Mouse (Mus musculus): Measurements from ENCODE around the gene Atp1a2. TPM values are rescaled to one million over a fixed set of nuclear protein-coding genes. Genes with fewer than 3 reads are reported as not detected.

Gene Atp1a2
- polyA plus RNA-seq, 1 experiment from 2014 or later: 23.4 TPM

GRCm38 (mm10) chr1:172323801-172324359 lies 26.0 kb upstream of the Atp1a2 start:
- no peak overlapping the region for H3K9ac ChIP-seq
- no peak overlapping the region for H3K4me3 ChIP-seq
- H3K27me3 ChIP-seq (replicated peaks): peaks cover 85% of the 10 kb centered on the region
- ATAC-seq (ENCODE audit: insufficient number of reproducible peaks, low FRiP score): no peak
- 42% methylated on average over 6 of the region's 6 CpGs for WGBS
- H3K4me1 ChIP-seq (replicated peaks): peaks cover 10% of the 10 kb centered on the region
- H3K36me3 ChIP-seq: peaks cover 8% of the 10 kb centered on the region; the same call in 1 of the 2 replicates
- no peaks in the 10 kb centered on the region for H3K9me3 ChIP-seq (replicated peaks)
- no peak overlapping the region for H3K4me2 ChIP-seq
- no peak overlapping the region for H3K27ac ChIP-seq (ENCODE audit: poor library complexity, severe bottlenecking)

DNA sequence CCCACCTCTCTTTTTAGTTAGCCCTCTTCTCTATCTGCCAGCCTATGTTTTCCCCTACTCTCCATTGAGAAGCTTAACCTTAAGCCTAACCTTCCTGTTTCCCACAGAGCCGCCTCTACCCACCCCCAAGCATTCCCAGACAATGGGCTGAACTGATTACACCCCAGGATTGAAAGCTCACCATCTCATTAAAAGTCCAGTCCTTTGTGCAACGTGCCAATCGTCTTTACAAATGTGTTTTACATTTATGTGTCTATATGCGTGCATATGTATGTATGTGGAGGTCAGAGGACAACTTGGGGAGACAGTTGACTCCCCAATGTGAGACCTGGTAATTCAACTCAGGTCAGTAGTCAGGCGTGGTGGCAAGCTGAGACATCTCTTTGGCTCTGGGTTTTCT lies 25.4 kb upstream of the Atp1a2 start:
- Histone ChIP-seq H3K27ac (ENCODE audit: poor library complexity, severe bottlenecking) (no peak overlapping the region), H3K36me3 (peaks cover 13% of the 10 kb centered on the region; the same call in 1 of the 2 replicates), H3K4me3 (no peak overlapping the region), H3K9me3 (replicated peaks) (no peaks in the 10 kb centered on the region), H3K4me1 (replicated peaks) (peaks cover 10% of the 10 kb centered on the region), H3K9ac (no peak overlapping the region), H3K4me2 (no peak overlapping the region), H3K27me3 (replicated peaks) (peaks cover 84% of the 10 kb centered on the region)
- 40% methylated on average over 5 of the region's 5 CpGs for WGBS
- ATAC-seq (ENCODE audit: insufficient number of reproducible peaks, low FRiP score): no peak

GRCm38 (mm10) chr1:172322725-172323124 lies 24.9 kb upstream of the Atp1a2 start:
- no peak overlapping the region for H3K4me3 ChIP-seq
- no peak overlapping the region for H3K27ac ChIP-seq (ENCODE audit: poor library complexity, severe bottlenecking)
- H3K36me3 ChIP-seq: peaks cover 18% of the 10 kb centered on the region
- no peaks in the 10 kb centered on the region for H3K9me3 ChIP-seq (replicated peaks)
- 45% methylated on average over 13 of the region's 13 CpGs for WGBS
- peaks cover 10% of the 10 kb centered on the region for H3K4me1 ChIP-seq (replicated peaks)
- peaks cover 84% of the 10 kb centered on the region for H3K27me3 ChIP-seq (replicated peaks)
- H3K9ac ChIP-seq: 0 out of 2 replicates have a peak overlapping the region, but pooled peaks have one; percentile 8
- ATAC-seq (ENCODE audit: insufficient number of reproducible peaks, low FRiP score): no peak
- H3K4me2 ChIP-seq: no peak overlapping the region

- H3K9ac ChIP-seq: no peak overlapping the region
- 53% methylated on average over 5 of the region's 5 CpGs for WGBS
- H3K27me3 ChIP-seq (replicated peaks): peaks cover 70% of the 10 kb centered on the region
- no peak overlapping the region for H3K4me2 ChIP-seq
- H3K36me3 ChIP-seq: peaks cover 18% of the 10 kb centered on the region
- ATAC-seq (ENCODE audit: insufficient number of reproducible peaks, low FRiP score): no peak
- H3K4me1 ChIP-seq (replicated peaks): peaks cover 7% of the 10 kb centered on the region
- no peak overlapping the region for H3K4me3 ChIP-seq
- H3K9me3 ChIP-seq (replicated peaks): no peaks in the 10 kb centered on the region
- H3K27ac ChIP-seq (ENCODE audit: poor library complexity, severe bottlenecking): no peak overlapping the region
Measured at GRCm38 (mm10) chr1:172319921-172320411, 22.1 kb upstream of the Atp1a2 start.

GRCm38 (mm10) chr1:172319346-172319745 lies 21.5 kb upstream of the Atp1a2 start:
- H3K27ac ChIP-seq (ENCODE audit: poor library complexity, severe bottlenecking): no peak overlapping the region
- no peak for ATAC-seq (ENCODE audit: insufficient number of reproducible peaks, low FRiP score)
- H3K9ac ChIP-seq: no peak overlapping the region
- H3K27me3 ChIP-seq (replicated peaks): peaks cover 64% of the 10 kb centered on the region
- H3K36me3 ChIP-seq: peaks cover 18% of the 10 kb centered on the region
- WGBS: 84% methylated on average over 7 of the region's 7 CpGs
- H3K4me1 ChIP-seq (replicated peaks): peaks cover 7% of the 10 kb centered on the region
- no peak overlapping the region for H3K4me3 ChIP-seq
- H3K4me2 ChIP-seq: no peak overlapping the region
- H3K9me3 ChIP-seq (replicated peaks): no peaks in the 10 kb centered on the region

GRCm38 (mm10) chr1:172318424-172319035 lies 20.7 kb upstream of the Atp1a2 start:
- peaks cover 18% of the 10 kb centered on the region for H3K36me3 ChIP-seq
- WGBS: 80% methylated on average over 19 of the region's 19 CpGs
- H3K9ac ChIP-seq: no peak overlapping the region
- no peak overlapping the region for H3K27ac ChIP-seq (ENCODE audit: poor library complexity, severe bottlenecking)
- no peak overlapping the region for H3K4me2 ChIP-seq
- ATAC-seq (ENCODE audit: insufficient number of reproducible peaks, low FRiP score): no peak
- no peaks in the 10 kb centered on the region for H3K9me3 ChIP-seq (replicated peaks)
- H3K4me1 ChIP-seq (replicated peaks): peaks cover 8% of the 10 kb centered on the region
- H3K27me3 ChIP-seq (replicated peaks): peaks cover 61% of the 10 kb centered on the region
- no peak overlapping the region for H3K4me3 ChIP-seq

- Histone ChIP-seq H3K4me3 (peak overlapping the region; percentile 10; the same call in 1 of the 2 replicates), H3K9ac (0 out of 2 replicates have a peak overlapping the region, but pooled peaks have one; percentile 8), H3K27ac (ENCODE audit: poor library complexity, severe bottlenecking) (no peak overlapping the region), H3K36me3 (peaks cover 18% of the 10 kb centered on the region), H3K4me2 (0 out of 2 replicates have a peak overlapping the region, but pooled peaks have one; percentile 35), H3K9me3 (replicated peaks) (no peaks in the 10 kb centered on the region), H3K4me1 (replicated peaks) (peaks cover 13% of the 10 kb centered on the region), H3K27me3 (replicated peaks) (peaks cover 59% of the 10 kb centered on the region)
- no peak for ATAC-seq (ENCODE audit: insufficient number of reproducible peaks, low FRiP score)
- WGBS: 55% methylated on average over 15 of the region's 15 CpGs
Measured at GRCm38 (mm10) chr1:172317946-172318345, 20.1 kb upstream of the Atp1a2 start.

- Histone ChIP-seq H3K4me2 (peak overlapping the region; percentile 35), H3K27ac (ENCODE audit: poor library complexity, severe bottlenecking) (no peak overlapping the region), H3K9ac (no peak overlapping the region), H3K27me3 (replicated peaks) (peaks cover 54% of the 10 kb centered on the region), H3K9me3 (replicated peaks) (no peaks in the 10 kb centered on the region), H3K4me3 (peak overlapping the region; percentile 10; the same call in 1 of the 2 replicates), H3K36me3 (peaks cover 18% of the 10 kb centered on the region), H3K4me1 (replicated peaks) (peaks cover 18% of the 10 kb centered on the region)
- WGBS: 51% methylated on average over 18 of the region's 18 CpGs
- no peak for ATAC-seq (ENCODE audit: insufficient number of reproducible peaks, low FRiP score)
Measured at GRCm38 (mm10) chr1:172317431-172317830, 19.6 kb upstream of the Atp1a2 start.

GRCm38 (mm10) chr1:172314911-172315310 lies 17.0 kb upstream of the Atp1a2 start:
- ATAC-seq (ENCODE audit: insufficient number of reproducible peaks, low FRiP score): no peak
- peaks cover 35% of the 10 kb centered on the region for H3K27me3 ChIP-seq (replicated peaks)
- no peak overlapping the region for H3K4me3 ChIP-seq
- no peak overlapping the region for H3K27ac ChIP-seq (ENCODE audit: poor library complexity, severe bottlenecking)
- H3K4me2 ChIP-seq: no peak overlapping the region
- H3K9me3 ChIP-seq (replicated peaks): no peaks in the 10 kb centered on the region
- 74% methylated on average over 3 of the region's 3 CpGs for WGBS
- H3K9ac ChIP-seq: no peak overlapping the region
- H3K36me3 ChIP-seq: peaks cover 18% of the 10 kb centered on the region
- H3K4me1 ChIP-seq (replicated peaks): peaks cover 24% of the 10 kb centered on the region

- Histone ChIP-seq H3K4me2 (no peak overlapping the region), H3K4me1 (replicated peaks) (peaks cover 31% of the 10 kb centered on the region), H3K27me3 (replicated peaks) (peaks cover 32% of the 10 kb centered on the region), H3K27ac (ENCODE audit: poor library complexity, severe bottlenecking) (no peak overlapping the region), H3K4me3 (no peak overlapping the region), H3K9ac (no peak overlapping the region), H3K36me3 (peaks cover 10% of the 10 kb centered on the region), H3K9me3 (replicated peaks) (no peaks in the 10 kb centered on the region)
- 78% methylated on average over 10 of the region's 10 CpGs for WGBS
- no peak for ATAC-seq (ENCODE audit: insufficient number of reproducible peaks, low FRiP score)
Measured at GRCm38 (mm10) chr1:172313613-172314411, 15.9 kb upstream of the Atp1a2 start.

All from heart, embryonic 12.5 days (tissue).